Mouse (Mus musculus): Measurements from ENCODE around the gene Sf3a2. TPM values are rescaled to one million over a fixed set of nuclear protein-coding genes. Genes with fewer than 3 reads are reported as not detected.

Gene Sf3a2
- total RNA-seq, 2 experiments from 2014 or later: 51.4 to 55.6 TPM

- peak in 1 of 2 experiments; percentile 15 for DNase-seq
Measured at GRCm38 (mm10) chr10:80845055-80845693, 47.2 kb downstream of the Sf3a2 start.

- no peak for DNase-seq
Measured at GRCm38 (mm10) chr10:80845732-80846131, 47.7 kb downstream of the Sf3a2 start.

- DNase-seq: peak; percentile 63 to 75
Measured at GRCm38 (mm10) chr10:80848571-80848970, 50.6 kb downstream of the Sf3a2 start.

Small RNAs within 50 kb of the gene (microRNA-seq; reads per million reads assigned to microRNA genes)
- 2.0 reads per million for gene Mir1982

Other genes starting within 250 kb of the Sf3a2 start
- gene Rexo1, start 236.6 kb upstream of the Sf3a2 start, total RNA-seq (2021): 10 to 100 TPM; 28.3 to 42.9 TPM
- gene Klf16, start 220.9 kb upstream of the Sf3a2 start, total RNA-seq (2021): 10 to 100 TPM; 13.6 to 14.1 TPM
- gene Abhd17a, start 207.9 kb upstream of the Sf3a2 start, total RNA-seq (2021): 100 to 1,000 TPM; 103 to 107 TPM
- 10 to 100 TPM; 64.3 to 64.6 TPM for gene Scamp4, start 195.3 kb upstream of the Sf3a2 start, total RNA-seq (2021)
- 1 to 10 TPM; 2.7 to 6.1 TPM for gene Adat3, start 195.3 kb upstream of the Sf3a2 start, total RNA-seq (2021)
- gene Gm49322, start 192.2 kb upstream of the Sf3a2 start, total RNA-seq (2021): 1 to 10 TPM; 1.6 to 2.6 TPM
- gene Csnk1g2, start 175.4 kb upstream of the Sf3a2 start, total RNA-seq (2021): 100 to 1,000 TPM; 129 to 135 TPM
- 10 to 100 TPM; 61.7 to 71.2 TPM for gene Btbd2, start 141.1 kb upstream of the Sf3a2 start, total RNA-seq (2021)
- 100 to 1,000 TPM; 178 to 198 TPM for gene Mknk2, start 120.1 kb upstream of the Sf3a2 start, total RNA-seq (2021)
- 10 to 100 TPM; 19.4 to 20.1 TPM for gene Mob3a, start 96.2 kb upstream of the Sf3a2 start, total RNA-seq (2021)
- gene Izumo4, start 96.0 kb upstream of the Sf3a2 start, total RNA-seq (2021): 10 to 100 TPM in 1 of 2 experiments, 1 to 10 TPM in 1; 9.9 to 16.6 TPM
- 10 to 100 TPM; 80.3 to 99.6 TPM for gene Ap3d1, start 55.9 kb upstream of the Sf3a2 start, total RNA-seq (2021)
- gene Dot1l, start 43.0 kb upstream of the Sf3a2 start, total RNA-seq (2021): 10 to 100 TPM; 53.2 to 64.6 TPM
- 10 to 100 TPM; 84.6 to 86.8 TPM for gene Plekhj1, start 428 bp downstream of the Sf3a2 start, total RNA-seq (2021)
- gene Amh, start 7.0 kb downstream of the Sf3a2 start, total RNA-seq (2021): under 1 TPM; 0.40 to 0.83 TPM
- gene Jsrp1, start 15.3 kb downstream of the Sf3a2 start, total RNA-seq (2021): 1 to 10 TPM; 4.7 to 7.2 TPM
- 1,000 to 10,000 TPM in 1 of 2 experiments, 100 to 1,000 TPM in 1; 923 to 1,039 TPM for gene Oaz1, start 28.5 kb downstream of the Sf3a2 start, total RNA-seq (2021)
- 1 to 10 TPM; 5.8 TPM for gene Lingo3, start 45.8 kb downstream of the Sf3a2 start, total RNA-seq (2021)
- 10 to 100 TPM; 26.6 to 36.8 TPM for gene Lsm7, start 57.0 kb downstream of the Sf3a2 start, total RNA-seq (2021)
- gene Sppl2b, start 57.1 kb downstream of the Sf3a2 start, total RNA-seq (2021): 10 to 100 TPM; 28.1 to 30.3 TPM
- gene Tmprss9, start 73.7 kb downstream of the Sf3a2 start, total RNA-seq (2021): not detected
- 100 to 1,000 TPM; 202 to 239 TPM for gene Timm13, start 102.8 kb downstream of the Sf3a2 start, total RNA-seq (2021)
- gene Lmnb2, start 120.0 kb downstream of the Sf3a2 start, total RNA-seq (2021): 10 to 100 TPM; 11.2 to 17.2 TPM
- gene Gadd45b, start 131.9 kb downstream of the Sf3a2 start, total RNA-seq (2021): 100 to 1,000 TPM in 1 of 2 experiments, 10 to 100 TPM in 1; 81.7 to 149 TPM
- gene Gng7, start 216.7 kb downstream of the Sf3a2 start, total RNA-seq (2021): 1 to 10 TPM; 6.4 to 6.7 TPM
- 1 to 10 TPM; 1.2 to 1.5 TPM for gene Diras1, start 227.5 kb downstream of the Sf3a2 start, total RNA-seq (2021)
- 10 to 100 TPM; 33.2 to 68.5 TPM for gene Slc39a3, start 239.2 kb downstream of the Sf3a2 start, total RNA-seq (2021)